Mouse (Mus musculus) fibroblast of lung, adult 2 months (primary cell): Measurements from ENCODE around the gene Proser3.
"Not testable (repeated sequence)": the region's sequence is repeated elsewhere in the genome, so short reads cannot be mapped to it uniquely, and the experiment has no call there.

Source experiments
- DNase-seq: peaks from one replicate; pipeline ENCODE4 v3.0.0-alpha.2; 2011; ENCODE audit warnings: low read depth

The Proser3 gene

DNA sequence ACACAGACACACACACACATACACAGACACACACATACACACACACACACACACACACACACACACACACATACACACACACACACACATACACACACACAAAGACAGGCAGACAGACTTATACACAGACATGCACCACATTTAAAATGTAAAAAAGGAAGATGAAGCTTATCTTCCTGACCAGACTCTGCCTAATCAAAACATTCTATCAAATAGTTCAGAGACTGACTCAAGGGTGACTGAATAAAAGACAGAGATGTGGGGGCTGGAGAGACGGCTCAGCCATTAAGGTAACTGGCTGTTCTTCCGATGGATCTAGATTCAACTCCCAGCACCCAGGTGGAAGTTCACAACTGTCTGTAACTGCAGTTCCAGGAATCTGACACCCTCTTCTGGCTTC is 7.8 kb downstream of the Proser3 start:
- no peak for DNase-seq

GRCm38 (mm10) chr7:30540572-30540971 is 11.5 kb downstream of the Proser3 start:
- DNase-seq = no peak

- DNase-seq = peak; percentile 87
Measured at GRCm38 (mm10) chr7:30534633-30535577, 17.2 kb downstream of the Proser3 start, which contains the start of gene Arhgap33. Gene Arhgap33, minus strand, starts transcription at chr7:30535060.

DNA sequence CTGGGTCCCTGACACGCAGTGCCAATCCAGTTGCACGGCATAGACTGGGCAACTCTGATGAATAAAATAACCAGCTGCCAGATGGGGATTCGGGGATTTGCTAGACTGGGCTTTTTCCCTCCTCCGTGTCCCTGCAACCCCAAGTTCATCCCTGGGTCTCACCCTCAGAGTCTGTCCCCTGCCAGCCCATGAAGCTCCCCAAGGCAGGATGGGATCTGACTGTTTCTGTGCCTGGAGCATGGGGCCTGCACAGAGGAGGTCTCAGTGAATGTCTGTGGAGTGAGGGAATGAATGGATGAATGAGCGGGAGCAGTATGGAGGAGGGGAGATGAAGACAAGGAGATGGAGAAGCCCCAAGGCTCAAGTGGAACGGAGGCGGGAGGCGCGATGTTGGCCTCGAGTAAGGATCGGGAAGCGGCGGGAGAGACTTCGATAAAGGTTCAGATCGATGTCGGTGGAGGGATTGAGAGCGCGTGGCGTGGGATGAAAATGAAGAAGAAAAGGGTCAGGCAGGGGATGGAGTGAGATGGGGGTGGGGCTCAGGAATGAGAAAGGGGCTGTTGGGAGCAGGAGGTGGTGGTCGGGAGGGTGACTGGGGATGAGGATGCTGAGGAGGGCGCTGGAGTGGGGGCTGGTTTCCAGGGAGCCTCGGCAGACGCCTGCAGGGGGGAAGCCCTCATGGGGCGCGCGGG is 18.0 kb downstream of the Proser3 start:
- DNase-seq = no peak

- DNase-seq = no peak
Measured at GRCm38 (mm10) chr7:30532931-30533330, 19.2 kb downstream of the Proser3 start.

DNA sequence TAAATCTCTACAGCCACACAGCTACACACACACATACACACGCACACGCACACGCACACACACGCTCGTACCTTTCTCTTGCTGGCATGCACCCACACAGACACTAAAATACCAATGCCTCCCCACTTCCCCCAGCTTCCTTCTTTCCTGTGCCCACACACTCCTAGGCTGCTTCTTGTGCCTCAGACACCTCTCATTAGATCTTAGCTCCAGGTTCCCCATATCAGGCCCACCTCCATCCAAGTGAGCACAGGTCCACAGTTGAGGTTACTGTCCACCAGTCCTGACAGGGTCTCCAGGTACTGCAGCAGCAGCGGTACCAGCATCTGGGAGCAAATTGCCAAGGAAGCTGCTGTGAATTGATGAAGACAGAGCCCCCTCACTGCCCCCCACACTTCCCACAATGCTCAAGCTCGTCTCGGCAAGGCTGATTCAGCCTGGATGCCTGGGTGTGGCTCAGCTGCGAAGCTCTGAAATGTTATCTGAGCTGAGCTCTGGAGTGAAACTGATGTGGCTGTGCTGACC is 20.7 kb downstream of the Proser3 start:
- DNase-seq = no peak

GRCm38 (mm10) chr7:30526981-30527380 is 25.1 kb downstream of the Proser3 start:
- DNase-seq = no peak

GRCm38 (mm10) chr7:30526399-30526798 is 25.7 kb downstream of the Proser3 start:
- DNase-seq = no peak

DNA sequence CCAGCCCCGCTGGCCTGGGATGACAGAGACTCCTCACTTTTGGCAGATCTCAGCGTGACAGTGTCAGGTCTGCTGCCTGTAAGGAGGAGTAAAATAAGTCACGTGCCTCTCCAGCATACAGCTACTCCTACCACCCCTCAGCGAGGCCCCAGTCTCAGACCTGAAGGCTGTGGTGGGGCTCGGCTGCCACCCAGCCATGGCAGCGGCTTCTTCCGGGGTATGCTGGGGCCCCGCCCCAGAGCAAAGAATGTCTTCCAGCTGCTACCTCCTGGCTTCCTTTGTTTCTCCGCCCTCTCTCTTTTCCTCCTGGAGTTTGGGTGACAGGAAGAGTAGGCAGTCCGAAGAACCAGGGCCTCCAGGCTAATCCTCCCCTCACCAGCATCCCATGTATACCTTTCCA is 26.1 kb downstream of the Proser3 start:
- DNase-seq = no peak

DNA sequence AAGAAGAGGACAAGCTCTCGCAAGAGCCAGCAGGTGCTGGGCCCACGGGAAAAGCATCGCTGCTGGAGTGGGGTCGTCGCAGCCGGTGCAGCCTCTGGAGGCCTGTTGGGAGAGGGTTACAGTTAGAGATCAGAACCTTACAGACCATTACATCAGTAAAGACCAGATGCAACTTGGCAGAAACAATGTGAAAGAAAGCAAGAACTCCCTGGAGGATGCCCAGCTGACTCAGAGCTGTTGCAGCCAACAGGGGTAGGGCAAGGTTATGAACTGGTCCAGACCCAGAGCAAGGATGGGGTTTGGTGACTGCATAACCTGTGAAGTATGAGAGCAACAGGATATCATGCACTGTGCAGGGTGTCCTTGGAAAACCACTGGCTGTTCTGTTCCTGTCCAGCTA is 27.6 kb downstream of the Proser3 start:
- DNase-seq = peak; percentile 75

DNA sequence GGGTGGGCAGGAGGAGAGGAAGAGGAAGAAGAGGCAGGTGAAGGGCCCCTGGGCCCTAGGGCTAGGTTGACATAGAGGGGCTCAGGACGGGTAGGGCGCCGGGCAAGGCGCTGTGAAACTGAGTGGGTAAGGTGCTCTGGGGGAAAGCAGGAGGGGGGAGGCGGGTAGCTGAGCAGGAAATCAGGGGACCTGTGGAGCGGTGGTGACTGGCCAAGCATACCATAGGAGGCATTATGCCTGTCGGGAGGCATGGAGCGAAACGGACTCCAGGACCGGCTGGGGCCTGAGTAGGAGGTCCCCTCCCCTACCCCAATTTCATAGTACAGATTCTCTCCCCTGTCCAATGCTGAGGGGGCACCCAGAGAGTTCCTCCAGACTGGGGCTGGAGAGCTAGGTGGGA is 29.2 kb downstream of the Proser3 start:
- DNase-seq = no peak

DNA sequence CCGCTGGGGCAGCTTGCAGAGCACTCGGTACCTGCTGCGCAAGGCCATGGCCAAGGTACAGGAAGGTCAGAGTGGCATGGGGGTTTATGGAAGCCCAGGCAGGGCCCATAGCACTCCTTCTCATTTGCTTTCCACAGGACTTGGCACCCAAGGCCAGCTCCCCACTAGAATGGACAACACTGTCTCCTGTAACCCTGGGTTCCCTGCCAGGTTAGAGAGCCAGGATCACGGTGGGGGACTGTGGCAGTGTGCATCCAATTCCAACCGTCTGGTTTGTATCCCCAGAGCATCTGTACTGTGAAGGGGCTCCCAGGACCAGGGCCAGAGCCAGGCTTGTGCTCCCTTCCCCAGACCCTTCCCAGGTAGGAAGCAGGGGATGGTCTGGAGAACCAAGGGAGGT is 31.2 kb downstream of the Proser3 start:
- no peak for DNase-seq

DNA sequence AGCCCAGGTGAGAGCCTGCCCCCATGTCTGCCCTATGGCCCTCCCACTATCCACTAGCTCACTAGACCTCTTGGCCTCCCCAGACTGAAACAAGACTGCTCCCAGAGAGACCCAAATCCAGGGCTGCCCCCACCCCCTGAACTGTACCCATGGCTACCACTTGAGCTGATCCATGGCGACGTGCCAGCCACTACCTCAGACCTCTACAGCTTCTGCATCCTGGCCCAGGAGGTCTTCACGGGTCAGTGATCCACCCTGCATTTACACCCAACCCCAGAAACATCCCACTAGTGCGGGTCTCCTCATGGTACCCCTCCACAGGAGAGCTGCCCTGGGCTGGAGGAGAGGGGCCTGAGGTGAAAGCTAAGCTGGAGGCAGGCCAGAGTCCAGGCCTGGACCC is 31.7 kb downstream of the Proser3 start:
- no peak for DNase-seq

DNA sequence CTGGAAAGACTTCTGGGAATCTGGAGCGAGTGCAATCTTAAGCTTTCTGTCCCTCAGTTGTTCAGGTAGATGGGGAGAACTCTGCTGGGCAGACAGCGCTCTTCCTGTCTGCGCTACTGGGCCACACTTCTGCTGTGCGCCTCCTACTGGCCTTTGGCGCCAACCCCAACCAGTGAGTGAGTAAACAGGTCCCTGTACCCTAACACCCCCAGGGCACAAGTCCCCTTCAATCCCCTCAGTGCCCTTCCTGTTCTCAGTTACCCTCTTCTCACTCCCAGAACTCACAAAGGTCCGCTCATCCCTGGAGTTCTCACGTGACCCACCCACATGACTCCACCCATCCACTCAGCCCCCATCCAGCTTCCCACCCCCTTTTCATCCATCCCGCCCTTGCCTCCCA is 33.8 kb downstream of the Proser3 start:
- DNase-seq = no peak

- DNase-seq = no peak
Measured at GRCm38 (mm10) chr7:30515003-30515760, 36.9 kb downstream of the Proser3 start.

- DNase-seq = no peak
Measured at GRCm38 (mm10) chr7:30508061-30508460, 44.0 kb downstream of the Proser3 start.

- not testable (repeated sequence) for DNase-seq
Measured at GRCm38 (mm10) chr7:30501159-30501558, 50.9 kb downstream of the Proser3 start.

DNA sequence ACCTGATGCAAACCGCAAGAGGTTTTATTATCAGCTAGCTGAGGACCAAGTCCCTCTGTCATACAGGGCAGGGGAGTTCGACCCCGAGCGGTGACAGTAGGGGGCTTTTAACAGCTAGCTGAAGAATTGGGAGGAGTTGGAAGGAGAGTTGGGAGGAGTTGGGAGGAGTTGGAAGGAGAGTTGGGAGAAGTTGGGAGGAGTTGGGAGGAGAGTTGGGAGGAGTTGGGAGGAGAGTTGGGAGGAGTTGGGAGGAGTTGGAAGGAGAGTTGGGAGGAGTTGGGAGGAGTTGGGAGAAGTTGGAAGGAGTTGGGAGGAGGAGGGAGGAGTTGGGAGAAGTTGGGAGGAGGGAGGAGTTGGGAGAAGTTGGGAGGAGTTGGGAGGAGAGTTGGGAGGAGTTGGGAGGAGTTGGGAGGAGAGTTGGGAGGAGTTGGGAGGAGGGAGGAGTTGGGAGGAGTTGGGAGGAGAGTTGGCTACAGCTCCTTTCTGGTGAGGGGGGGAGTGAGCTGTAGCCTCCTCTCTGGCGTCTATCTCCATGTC is 56.5 kb downstream of the Proser3 start:
- DNase-seq = not testable (repeated sequence)

DNA sequence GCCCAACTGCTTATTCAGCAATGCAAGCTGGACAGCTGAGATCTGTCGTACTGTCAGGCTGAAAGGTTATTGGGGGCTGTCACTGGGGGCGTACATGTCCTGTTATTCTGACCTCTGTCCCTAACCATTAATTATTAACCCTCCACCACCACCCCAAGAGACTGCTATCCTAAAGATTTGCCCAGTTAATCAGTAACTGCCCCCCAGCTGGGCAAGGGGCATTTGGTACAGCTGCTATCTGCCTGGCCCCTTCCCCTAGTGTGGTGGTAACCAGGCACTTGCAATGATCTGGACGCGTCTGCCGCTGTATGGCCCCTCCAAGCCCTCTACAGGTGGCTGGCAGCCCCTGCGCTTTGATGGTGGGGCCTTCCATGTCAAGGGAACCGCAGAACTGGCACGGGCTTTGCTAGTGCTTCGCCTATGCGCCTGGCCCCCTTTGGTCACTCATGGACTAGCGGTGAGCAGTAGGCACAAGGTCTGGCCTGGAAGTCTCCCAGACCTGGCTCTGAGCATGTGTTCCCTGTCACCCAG is 58.6 kb downstream of the Proser3 start, which contains the start of gene Prodh2:
Gene Prodh2 (plus strand): TSS at position 222 of the 531 bp plus-strand sequence.
- DNase-seq = no peak

- peak; percentile 40 for DNase-seq
Measured at GRCm38 (mm10) chr7:30492765-30493164, 59.3 kb downstream of the Proser3 start.

- DNase-seq = no peak
Measured at GRCm38 (mm10) chr7:30490957-30491307, 61.2 kb downstream of the Proser3 start.
